ENCODE assay signal across 8 mouse cellular contexts in the genomic region with DNA sequence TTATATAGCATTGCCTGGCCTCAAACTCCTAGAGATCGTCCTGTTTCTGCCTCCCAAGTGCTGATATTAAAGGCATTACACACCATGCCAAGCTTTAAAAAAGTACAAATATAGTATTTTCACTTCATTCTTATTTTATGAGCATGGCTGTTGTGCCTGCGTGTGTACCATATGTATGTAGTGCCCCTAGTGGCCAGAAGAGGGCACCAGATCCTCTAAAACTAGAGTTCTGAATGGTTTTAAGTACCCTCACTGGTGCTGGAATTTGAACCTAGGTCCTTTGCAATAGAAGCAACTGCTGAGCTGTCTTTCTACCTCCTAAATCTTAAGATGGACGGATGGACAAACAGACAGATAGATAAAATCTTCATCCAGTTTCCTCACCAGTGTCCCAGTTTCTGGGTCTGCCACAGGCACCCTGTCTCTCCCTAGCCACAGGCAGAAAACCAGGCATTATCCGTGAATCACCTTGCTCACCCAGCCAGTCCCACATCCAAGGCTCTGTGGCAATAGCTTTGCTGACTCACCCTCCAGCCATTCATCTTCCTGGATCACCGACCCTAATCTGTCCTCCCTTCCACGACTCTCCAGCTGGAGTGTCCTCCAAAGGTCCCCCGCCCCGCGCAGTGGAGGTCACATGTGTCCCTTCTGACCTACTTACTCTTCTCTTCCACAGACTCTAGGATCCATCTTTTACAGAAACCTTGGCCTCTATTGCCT. TPM values are rescaled to one million over a fixed set of nuclear protein-coding genes. Genes with fewer than 3 reads are reported as not detected.
DNase-seq lines count a peak whose midpoint lies in the region.

No protein-coding gene starts in this region.

- peak; percentile 23 to 31 for DNase-seq in urinary bladder, adult 18-20 months (ENCODE audit: low spot score in 2 of 2)
- no peak for DNase-seq in urinary bladder, postnatal 10 days (ENCODE audit: low spot score)
- peak; percentile 95 for DNase-seq in adrenal gland, adult 2 months
- DNase-seq in kidney, postnatal 10 days, result peak; percentile 42
- DNase-seq in spleen, postnatal 4 days (ENCODE audit: low spot score in 2 of 2), result peak; percentile 71 to 87
- DNase-seq in cerebellum, postnatal 36 days, result no peak
- no peak for DNase-seq in frontal cortex, postnatal 14 days (ENCODE audit: low spot score in 2 of 2)
- no peak for DNase-seq in left cerebral cortex, adult 9 months (ENCODE audit: low spot score in 2 of 2)

RNA-seq across cellular contexts. Expression of gene Pnpla1, which starts 2.9 kb away (rescaled TPM):
- under 1 TPM in 1 of 2 experiments, not detected in 1; 0.52 TPM for total RNA-seq in adrenal gland, adult 2 months (2021)
- 0.04 and 0.09 TPM in 2 replicates for polyA plus RNA-seq in adrenal gland, adult 2 months (2012; rRNA removed)

RNA-seq across cellular contexts. Expression of gene Brpf3, which starts 54.4 kb away (rescaled TPM):
- total RNA-seq in adrenal gland, adult 2 months (2021), result 100 to 1,000 TPM in 1 of 2 experiments, 10 to 100 TPM in 1; 65.1 to 134 TPM
- polyA plus RNA-seq in adrenal gland, adult 2 months (2012; rRNA removed), result 60.3 and 70.1 TPM in 2 replicates

RNA-seq across cellular contexts. Expression of gene 4930539E08Rik, which starts 59.8 kb away (rescaled TPM):
- total RNA-seq in adrenal gland, adult 2 months (2021), result not detected
- polyA plus RNA-seq in adrenal gland, adult 2 months (2012; rRNA removed), result 0.03 TPM in 1 of 2 replicates, not detected in the other

Comparison
In these comparisons a context has a peak if more than half of its experiments do, and no peak if none do; other contexts are left out.
1. DNase-seq: peak in urinary bladder, adult 18-20 months (2 of 2), adrenal gland, adult 2 months (single experiment), kidney, postnatal 10 days (single experiment) and spleen, postnatal 4 days (2 of 2); none in urinary bladder, postnatal 10 days (single experiment), cerebellum, postnatal 36 days (0 of 2), frontal cortex, postnatal 14 days (0 of 2) and left cerebral cortex, adult 9 months (0 of 2).